Mouse (Mus musculus): ENCODE measurements at regions not wholly inside any gene's neighbourhood (a gene's known extent, or its start where the extent isn't known, plus 50 kb on each side); places are given as distances from the start of the nearest gene placed in this dataset.

GRCm38 (mm10) chr17:83159634-83160033 is 55.5 kb upstream of the Pkdcc start:
- Histone ChIP-seq H3K4me1 (no peaks in the 10 kb centered on the region), H3K36me3 (no peaks in the 10 kb centered on the region), H3K4me3 (no peak overlapping the region), H3K27me3 (replicated peaks) (no peaks in the 10 kb centered on the region), H3K9me3 (replicated peaks) (no peaks in the 10 kb centered on the region), H3K9ac (no peak overlapping the region), H3K27ac (no peak overlapping the region), H3K4me2 (no peak overlapping the region)
- 51% methylated on average over 4 of the region's 4 CpGs for WGBS (ENCODE audit: insufficient replicate concordance)
- no peak for ATAC-seq

- H3K27ac ChIP-seq = no peak overlapping the region
These were observed 54.8 kb upstream of the Pkdcc start for GRCm38 (mm10) chr17:83160296-83160695.

GRCm38 (mm10) chr17:83161731-83162130 is 53.4 kb upstream of the Pkdcc start:
- Histone ChIP-seq H3K27ac (no peak overlapping the region), H3K36me3 (no peaks in the 10 kb centered on the region), H3K4me2 (no peak overlapping the region), H3K4me3 (no peak overlapping the region), H3K9ac (no peak overlapping the region), H3K9me3 (replicated peaks) (no peaks in the 10 kb centered on the region), H3K27me3 (replicated peaks) (no peaks in the 10 kb centered on the region), H3K4me1 (0 out of 2 replicates have a peak, but pooled peaks cover 4% of the 10 kb centered on the region)
- 57% methylated on average over 2 of the region's 2 CpGs for WGBS (ENCODE audit: insufficient replicate concordance)
- ATAC-seq = no peak

More at GRCm38 (mm10) chr17:83160296-83160695, 54.8 kb upstream of the Pkdcc start:
- H3K4me1 ChIP-seq = 0 out of 2 replicates have a peak, but pooled peaks cover 1% of the 10 kb centered on the region
- H3K9ac ChIP-seq = no peak overlapping the region
- H3K27me3 ChIP-seq (replicated peaks) = no peaks in the 10 kb centered on the region
- no peak overlapping the region for H3K4me3 ChIP-seq
- no peaks in the 10 kb centered on the region for H3K36me3 ChIP-seq
- H3K4me2 ChIP-seq = no peak overlapping the region
- ATAC-seq = no peak
- WGBS (ENCODE audit: insufficient replicate concordance) = 67% methylated on average over 4 of the region's 4 CpGs
- no peaks in the 10 kb centered on the region for H3K9me3 ChIP-seq (replicated peaks)

- 0 out of 2 replicates have a peak, but pooled peaks cover 4% of the 10 kb centered on the region for H3K4me1 ChIP-seq
- H3K9me3 ChIP-seq (replicated peaks) = no peaks in the 10 kb centered on the region
- no peak overlapping the region for H3K9ac ChIP-seq
- no peak overlapping the region for H3K4me3 ChIP-seq
- no peak for ATAC-seq
- 53% methylated on average over 9 of the region's 9 CpGs for WGBS (ENCODE audit: insufficient replicate concordance)
- no peak overlapping the region for H3K4me2 ChIP-seq
- H3K36me3 ChIP-seq = no peaks in the 10 kb centered on the region
- no peak overlapping the region for H3K27ac ChIP-seq
- no peaks in the 10 kb centered on the region for H3K27me3 ChIP-seq (replicated peaks)
These were observed 51.0 kb upstream of the Pkdcc start for GRCm38 (mm10) chr17:83163952-83164560.

- 0 out of 2 replicates have a peak, but pooled peaks cover 4% of the 10 kb centered on the region for H3K4me1 ChIP-seq
- WGBS (ENCODE audit: insufficient replicate concordance) = 23% methylated on average over 4 of the region's 4 CpGs
- no peak for ATAC-seq
- H3K36me3 ChIP-seq = no peaks in the 10 kb centered on the region
- H3K9me3 ChIP-seq (replicated peaks) = no peaks in the 10 kb centered on the region
- H3K27ac ChIP-seq = no peak overlapping the region
- H3K27me3 ChIP-seq (replicated peaks) = no peaks in the 10 kb centered on the region
- H3K4me3 ChIP-seq = no peak overlapping the region
- no peak overlapping the region for H3K9ac ChIP-seq
- H3K4me2 ChIP-seq = no peak overlapping the region
These were observed 50.4 kb upstream of the Pkdcc start for GRCm38 (mm10) chr17:83164728-83165127.

- no peak overlapping the region for H3K4me3 ChIP-seq
- H3K27ac ChIP-seq = no peak overlapping the region
- H3K9ac ChIP-seq = no peak overlapping the region
- WGBS (ENCODE audit: insufficient replicate concordance) = 61% methylated on average over 4 of the region's 4 CpGs
- 0 out of 2 replicates have a peak, but pooled peaks cover 4% of the 10 kb centered on the region for H3K4me1 ChIP-seq
- H3K36me3 ChIP-seq = no peaks in the 10 kb centered on the region
- H3K4me2 ChIP-seq = no peak overlapping the region
- H3K9me3 ChIP-seq (replicated peaks) = no peaks in the 10 kb centered on the region
- H3K27me3 ChIP-seq (replicated peaks) = no peaks in the 10 kb centered on the region
- ATAC-seq = no peak
These were observed 50.0 kb upstream of the Pkdcc start for GRCm38 (mm10) chr17:83165140-83165539.
